Mouse (Mus musculus) cerebellum, adult 9-11 months (tissue): Measurements from ENCODE around the gene E330034G19Rik.

Experiments used
- DNase-seq: peaks from one replicate; pipeline ENCODE4 v3.0.0; 2022

The E330034G19Rik gene

GRCm38 (mm10) chr14:24358295-24358951 lies 65.4 kb downstream of the E330034G19Rik start:
- DNase-seq = peak; percentile 18
